Mouse (Mus musculus) bone marrow macrophage, adult 2 months (primary cell): ENCODE measurements around the gene Ppfibp2.

ENCODE experiments used
- CTCF ChIP-seq: IDR thresholded peaks from 2 replicates; pipeline ENCODE4 v1.5.1; 2012; ENCODE audit warnings: low read depth, mild to moderate bottlenecking, low read length, moderate library complexity
- POLR2A ChIP-seq: IDR thresholded peaks from 2 replicates; pipeline ENCODE4 v1.6.1; 2012; ENCODE audit warnings: mild to moderate bottlenecking, low read depth, low read length, borderline replicate concordance

- TF ChIP-seq POLR2A (no peak), CTCF (no peak)
Observed at GRCm38 (mm10) chr7:107625781-107626180, 30.8 kb downstream of the Ppfibp2 start.
